Mouse (Mus musculus) olfactory bulb, adult 2 months (tissue): Measurements from ENCODE around the gene Cubn. TPM values are rescaled to one million over a fixed set of nuclear protein-coding genes. Genes with fewer than 3 reads are reported as not detected.

Experiments
- H3K27ac ChIP-seq: fragments of 200-500 bp; 2 replicates; pipeline ENCODE4 v1.5.1; 2012; ENCODE audit warnings: low read depth, low read length; ENCODE audit not compliant: insufficient read depth
- H3K4me1 ChIP-seq: fragments of 200-500 bp; 2 replicates; pipeline ENCODE4 v1.6.1; 2012; ENCODE audit warnings: low read length; ENCODE audit not compliant: control insufficient read depth, insufficient read depth
- H3K4me3 ChIP-seq: fragments of 200-500 bp; 2 replicates; pipeline ENCODE4 v1.5.1; 2012; ENCODE audit warnings: mild to moderate bottlenecking, low read depth, low read length, moderate library complexity; ENCODE audit not compliant: insufficient read depth
- CTCF ChIP-seq: fragments of 200-500 bp; IDR thresholded peaks from 2 replicates; pipeline ENCODE4 v1.5.1; 2012; ENCODE audit warnings: low read depth, mild to moderate bottlenecking, low read length, moderate library complexity; ENCODE audit not compliant: insufficient read depth
- POLR2A ChIP-seq: fragments of 200-500 bp; IDR thresholded peaks from 2 replicates; pipeline ENCODE4 v1.6.1; 2012; ENCODE audit warnings: mild to moderate bottlenecking, low read depth, low read length, moderate library complexity; ENCODE audit not compliant: insufficient read depth
- WGBS: fragments of 180-500 bp; shearing (Covaris S2); methylation state at CpG from one replicate; pipeline ENCODE4 v1.1.7; 2018; 5-methylcytosine and 5-hydroxymethylcytosine counted together
- polyA plus RNA-seq: library from polyadenylated mRNA; stranded (reverse); fragments of >200 nt; gene quantifications from 2 replicates; pipeline ENCODE4 v1.2.4, GENCODE M21; 2012; ENCODE audit warnings: low replicate concordance; ENCODE audit not compliant: missing spikeins, insufficient read depth, insufficient read length

Cubn gene
- polyA plus RNA-seq, 1 experiment = not detected

DNA sequence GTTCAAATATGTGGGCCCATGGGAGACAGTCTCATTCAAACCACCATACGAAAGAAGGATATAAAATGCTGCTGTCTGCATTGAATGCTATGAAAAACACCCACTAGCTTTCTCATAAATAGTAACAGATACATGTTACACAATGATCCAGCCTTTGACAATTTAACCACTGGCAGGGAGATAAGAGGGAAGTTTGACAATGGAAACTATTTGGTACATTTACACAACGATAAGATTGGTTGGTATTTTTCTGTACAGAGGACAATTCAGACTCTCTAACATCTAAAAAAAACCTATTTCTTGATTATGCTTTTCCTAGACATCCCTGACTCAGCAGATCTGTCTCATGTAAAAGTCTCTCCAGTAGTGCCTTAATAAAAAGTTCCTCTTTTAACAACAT, 4.5 kb upstream of the Cubn start:
- Histone ChIP-seq H3K4me1 (no peaks in the 10 kb centered on the region), H3K4me3 (no peak overlapping the region), H3K27ac (no peak overlapping the region)
- 64% methylated on average over 2 of the region's 2 CpGs for WGBS
- no peak for TF ChIP-seq POLR2A
- TF ChIP-seq CTCF = no peak

DNA sequence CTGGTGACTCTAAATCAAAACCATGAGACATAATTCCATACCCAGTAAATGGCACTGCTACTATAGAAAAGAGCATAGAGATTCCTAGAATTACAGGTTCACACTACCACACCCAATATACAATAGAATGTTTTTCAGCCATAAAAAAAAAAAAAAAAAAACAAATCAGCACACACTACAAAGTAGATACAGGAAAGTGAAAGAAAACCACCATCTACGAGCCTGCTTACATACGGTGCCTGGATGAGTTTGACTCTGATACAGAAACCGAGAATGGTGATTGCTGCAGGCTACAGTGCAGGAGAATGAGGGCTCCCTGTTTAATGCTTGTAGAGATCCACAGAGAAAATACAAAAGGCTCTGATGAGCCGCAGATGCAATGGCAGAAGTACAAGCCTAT, 1.3 kb upstream of the Cubn start:
- TF ChIP-seq POLR2A = no peak
- TF ChIP-seq CTCF = no peak
- Histone ChIP-seq H3K27ac (no peak overlapping the region), H3K4me1 (no peaks in the 10 kb centered on the region), H3K4me3 (no peak overlapping the region)
- WGBS = 92% methylated on average over 4 of the region's 4 CpGs

DNA sequence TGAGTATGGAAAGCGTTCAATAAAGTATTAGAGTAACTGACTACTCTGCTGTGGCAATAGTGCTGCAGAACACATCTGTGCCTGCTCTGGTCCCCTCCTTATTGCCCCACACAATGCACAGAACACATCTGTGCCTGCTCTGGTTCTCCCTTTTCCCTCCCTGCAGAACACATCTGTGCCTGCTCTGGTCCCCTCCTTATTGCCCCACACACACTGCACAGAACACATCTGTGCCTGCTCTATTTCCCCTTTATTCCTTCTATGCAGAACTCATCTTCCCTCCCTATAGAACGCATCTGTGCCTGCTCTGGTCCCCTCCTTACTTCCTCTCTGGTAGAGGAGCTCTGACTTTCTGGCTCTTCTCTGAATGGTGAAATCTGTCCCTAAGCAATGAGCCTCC, 1.1 kb downstream of the Cubn start:
- TF ChIP-seq POLR2A (no peak), CTCF (no peak)
- no peak overlapping the region for H3K4me3 ChIP-seq
- WGBS = 93% methylated on average over 2 of the region's 2 CpGs
- no peak overlapping the region for H3K27ac ChIP-seq
- no peaks in the 10 kb centered on the region for H3K4me1 ChIP-seq

DNA sequence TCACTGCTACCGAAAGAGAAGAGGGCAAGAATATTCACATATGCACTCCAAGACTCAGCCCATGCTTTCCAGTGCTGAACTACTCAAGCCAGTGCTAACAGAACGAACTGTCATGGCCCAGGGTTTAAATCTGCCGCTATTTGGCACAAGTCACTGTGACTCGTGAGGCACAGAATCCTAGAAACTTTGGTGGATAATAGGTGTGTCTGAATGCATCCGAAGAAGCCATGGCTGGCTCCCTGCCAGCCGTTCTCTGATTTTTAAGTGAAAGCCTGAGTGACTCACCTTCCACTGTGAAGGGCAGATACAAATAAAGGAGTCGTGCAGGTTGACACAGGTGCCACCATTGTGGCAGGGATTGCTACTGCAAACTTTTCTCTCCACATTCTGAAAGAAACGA, 5.1 kb downstream of the Cubn start:
- Histone ChIP-seq H3K4me1 (no peaks in the 10 kb centered on the region), H3K4me3 (no peak overlapping the region), H3K27ac (no peak overlapping the region)
- WGBS = 70% methylated on average over 8 of the region's 8 CpGs
- no peak for TF ChIP-seq POLR2A
- TF ChIP-seq CTCF = no peak

DNA sequence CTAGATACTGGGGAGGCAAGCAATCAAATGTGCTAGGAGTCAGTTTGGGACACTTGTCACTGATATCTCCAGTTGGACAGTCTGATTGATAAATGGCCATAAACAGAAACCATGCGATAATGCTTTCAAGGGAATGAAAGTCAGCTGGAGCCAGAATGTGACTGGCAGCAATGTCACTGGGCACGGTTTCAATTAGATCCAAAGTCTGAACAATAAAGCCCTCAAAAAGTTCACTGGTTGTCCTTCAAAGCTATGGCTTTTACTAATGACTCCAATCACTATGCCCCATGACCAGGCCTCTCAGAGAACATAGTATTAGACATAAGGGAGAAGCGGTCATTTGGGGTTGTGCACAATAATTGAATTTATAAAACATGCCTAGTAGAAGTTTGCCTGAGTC, 7.0 kb downstream of the Cubn start:
- TF ChIP-seq CTCF (no peak), POLR2A (no peak)
- no peak overlapping the region for H3K27ac ChIP-seq

DNA sequence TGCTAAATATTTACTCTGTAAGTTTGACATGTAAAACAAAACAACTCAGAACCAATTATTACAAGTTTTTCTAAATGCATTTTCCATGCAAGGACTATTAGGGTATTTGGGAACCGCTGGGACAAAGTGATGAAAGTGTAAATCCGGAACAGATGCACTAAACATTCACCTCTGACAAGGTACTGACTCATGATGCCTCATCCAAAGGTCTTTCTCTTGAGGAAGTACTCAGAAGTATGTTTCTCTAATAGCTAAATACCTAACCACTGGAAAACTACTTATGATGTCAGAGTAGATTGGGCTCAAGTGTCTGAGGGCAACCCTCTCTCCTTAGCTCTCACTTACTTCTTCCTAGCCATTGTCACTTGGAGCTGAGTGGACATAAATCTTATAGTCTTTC, 10.9 kb downstream of the Cubn start:
- Histone ChIP-seq H3K4me3 (no peak overlapping the region), H3K4me1 (no peaks in the 10 kb centered on the region), H3K27ac (no peak overlapping the region)
- no peak for TF ChIP-seq POLR2A
- TF ChIP-seq CTCF = no peak
- WGBS = 92% methylated on average over 2 of the region's 2 CpGs

More for the DNA sequence above, 7.0 kb downstream of the Cubn start:
- Histone ChIP-seq H3K4me1 (no peaks in the 10 kb centered on the region), H3K4me3 (no peak overlapping the region)
- WGBS = 89% methylated on average over 3 of the region's 3 CpGs

DNA sequence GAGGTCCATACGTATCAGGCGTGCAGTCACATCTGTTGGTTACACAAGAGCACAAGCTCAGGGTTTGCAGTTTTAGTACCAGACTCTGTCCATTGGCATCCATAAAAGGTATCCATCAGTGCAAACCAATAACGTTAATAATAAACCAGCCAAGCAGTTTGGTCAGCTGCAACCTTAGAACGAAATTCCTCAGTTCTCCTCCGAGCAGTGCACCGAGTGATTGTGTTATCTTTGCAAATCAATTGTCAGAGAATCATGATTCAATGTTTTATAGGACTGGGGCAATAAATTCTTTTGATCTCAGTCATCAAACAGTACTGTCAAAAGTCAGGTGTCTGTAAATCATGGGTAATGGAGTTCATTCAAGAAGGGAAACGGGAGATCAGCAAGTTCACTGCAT, 12.4 kb downstream of the Cubn start:
- Histone ChIP-seq H3K4me1 (no peaks in the 10 kb centered on the region), H3K27ac (no peak overlapping the region), H3K4me3 (no peak overlapping the region)
- TF ChIP-seq CTCF (no peak), POLR2A (no peak)
- WGBS = 96% methylated on average over 7 of the region's 7 CpGs

DNA sequence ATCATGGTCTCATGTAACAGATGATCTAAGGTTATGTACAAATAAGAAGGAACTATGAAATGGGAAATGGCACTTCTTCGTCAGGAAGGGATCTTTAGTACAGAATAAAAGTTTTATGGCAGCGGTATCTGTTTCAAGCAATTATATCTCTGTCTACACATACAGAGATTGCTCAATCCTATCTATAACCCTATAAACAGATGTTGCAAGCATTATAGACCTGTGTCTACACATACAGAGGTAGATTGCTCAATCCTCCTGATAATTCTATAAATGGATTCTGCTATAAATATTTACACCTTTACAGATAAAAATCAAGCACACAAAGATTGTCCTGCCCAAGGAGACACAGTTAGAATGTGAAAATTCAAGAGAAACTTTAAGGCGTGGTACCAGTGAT, 21.5 kb downstream of the Cubn start:
- Histone ChIP-seq H3K27ac (no peak overlapping the region), H3K4me1 (no peaks in the 10 kb centered on the region), H3K4me3 (no peak overlapping the region)
- 97% methylated on average over 3 of the region's 3 CpGs for WGBS
- no peak for TF ChIP-seq CTCF
- no peak for TF ChIP-seq POLR2A

DNA sequence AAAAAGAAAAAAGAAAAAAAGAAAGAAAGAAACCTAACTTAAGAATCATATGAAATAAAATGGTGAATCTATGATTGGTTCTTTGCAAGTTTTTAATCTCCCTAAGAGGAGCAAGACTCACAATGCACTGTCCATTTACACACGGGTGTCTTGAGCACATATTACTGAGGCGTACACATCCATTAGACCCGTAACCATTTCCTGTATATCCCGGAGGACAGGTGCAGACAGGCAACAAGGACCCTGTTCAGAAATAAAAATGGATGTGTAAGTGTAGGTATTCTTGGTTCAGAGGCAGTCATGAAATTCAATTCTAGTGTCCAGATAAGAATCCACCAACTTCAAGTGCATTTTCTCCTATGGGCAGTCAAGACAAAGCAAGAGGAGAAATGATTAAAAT, 22.0 kb downstream of the Cubn start:
- H3K4me1 ChIP-seq = no peaks in the 10 kb centered on the region
- H3K27ac ChIP-seq = no peak overlapping the region
- H3K4me3 ChIP-seq = no peak overlapping the region
- TF ChIP-seq POLR2A = no peak
- WGBS = 91% methylated on average over 4 of the region's 4 CpGs

DNA sequence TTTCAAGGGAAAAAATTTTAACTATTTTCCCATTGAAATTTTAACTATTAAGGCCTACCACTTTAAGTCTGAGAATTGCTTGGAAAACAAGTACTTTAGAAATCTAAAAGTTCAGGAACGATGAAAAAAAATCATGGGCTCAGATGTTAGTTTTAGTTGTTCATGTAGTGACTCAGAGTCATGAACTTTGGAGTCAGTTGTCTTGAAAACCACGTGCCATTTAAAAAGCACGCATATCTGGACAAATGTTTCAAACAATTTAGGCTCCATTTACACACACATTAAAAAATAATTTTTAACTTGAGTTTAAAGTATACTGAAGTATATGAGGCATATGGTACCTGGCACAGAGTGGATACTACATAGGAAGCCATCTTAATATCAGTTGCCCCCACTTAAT, 24.9 kb downstream of the Cubn start:
- no peak overlapping the region for H3K4me3 ChIP-seq
- no peak overlapping the region for H3K27ac ChIP-seq
- no peaks in the 10 kb centered on the region for H3K4me1 ChIP-seq
- no peak for TF ChIP-seq POLR2A
- no peak for TF ChIP-seq CTCF
- 88% methylated on average over 3 of the region's 3 CpGs for WGBS

DNA sequence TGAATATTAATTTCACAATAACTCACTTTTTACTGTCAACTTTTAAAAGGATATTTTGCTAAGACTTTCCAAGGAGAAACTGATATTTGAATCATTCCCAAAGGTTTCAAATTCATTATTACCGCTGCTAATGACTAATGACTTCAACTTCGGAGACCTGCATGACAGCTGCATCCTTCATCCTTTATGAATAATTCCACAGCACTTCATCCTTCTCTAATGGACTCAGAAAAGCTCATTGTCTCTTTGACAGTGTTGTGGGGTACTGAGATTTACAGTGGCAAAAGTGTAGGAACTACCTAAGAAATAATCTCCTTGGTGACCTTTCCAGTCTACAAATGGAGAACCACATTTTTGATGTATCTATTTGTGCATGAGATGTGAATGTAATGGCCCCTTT, 33.5 kb downstream of the Cubn start:
- WGBS = 90% methylated on average over 2 of the region's 2 CpGs
- TF ChIP-seq CTCF = no peak

More for the DNA sequence above, 33.5 kb downstream of the Cubn start:
- Histone ChIP-seq H3K4me1 (no peaks in the 10 kb centered on the region), H3K4me3 (no peak overlapping the region), H3K27ac (no peak overlapping the region)
